Mouse (Mus musculus) stomach, embryonic 14.5 days (tissue): ENCODE data around the gene Hipk2. TPM values are rescaled to one million over a fixed set of nuclear protein-coding genes. Genes with fewer than 3 reads are reported as not detected.

ENCODE experiments used
- ATAC-seq: fragments of 200-750 bp; cut with Nextera tagmentation; 2 replicates; pipeline ENCODE4 v1.8.0; 2017; ENCODE audit warnings: low read depth, moderate TSS enrichment; ENCODE audit not compliant: insufficient number of reproducible peaks, insufficient read depth, low FRiP score
- H3K27ac ChIP-seq: fragments of 300-500 bp; sonication (generic); 2 replicates; pipeline ENCODE4 v1.5.1; 2014; ENCODE audit warnings: mild to moderate bottlenecking, low read length, moderate library complexity, mixed read lengths
- H3K27me3 ChIP-seq: fragments of 300-500 bp; sonication (generic); 2 replicates; pipeline ENCODE4 v1.6.1; 2014; ENCODE audit warnings: low read length, control low read depth, mixed read lengths; ENCODE audit not compliant: control insufficient read depth, insufficient read depth
- H3K36me3 ChIP-seq: fragments of 300-500 bp; sonication (generic); 2 replicates; pipeline ENCODE4 v1.6.1; 2014; ENCODE audit warnings: mild to moderate bottlenecking, control low read depth, low read length, moderate library complexity, mixed read lengths; ENCODE audit not compliant: control insufficient read depth, insufficient read depth
- H3K4me1 ChIP-seq: fragments of 300-500 bp; sonication (generic); 2 replicates; pipeline ENCODE4 v1.6.1; 2014; ENCODE audit warnings: low read length, control low read depth, mixed read lengths; ENCODE audit not compliant: control insufficient read depth, insufficient read depth
- H3K4me2 ChIP-seq: fragments of 300-500 bp; sonication (generic); replicated peaks from 2 replicates; pipeline ENCODE4 v1.6.1; 2014; ENCODE audit warnings: low read depth, low read length, control low read depth
- H3K4me3 ChIP-seq: fragments of 300-500 bp; sonication (generic); 2 replicates; pipeline ENCODE4 v1.5.1; 2014; ENCODE audit warnings: low read depth, low read length, control low read depth
- H3K9ac ChIP-seq: fragments of 300-500 bp; sonication (generic); replicated peaks from 2 replicates; pipeline ENCODE4 v1.6.1; 2014; ENCODE audit warnings: low read depth, mild to moderate bottlenecking, control low read depth, low read length, moderate library complexity, mixed read lengths
- H3K9me3 ChIP-seq: fragments of 300-500 bp; sonication (generic); 2 replicates; pipeline ENCODE4 v1.6.1; 2016; ENCODE audit warnings: low read depth, low read length, control low read depth; ENCODE audit not compliant: control insufficient read depth
- WGBS: fragments of 180-500 bp; shearing (Covaris S2); extraction: QIAGEN DNeasy Blood & Tissue Kit; methylation state at CpG from one replicate; pipeline ENCODE4 v1.1.7; 2014; 5-methylcytosine and 5-hydroxymethylcytosine counted together
- polyA plus RNA-seq: library from polyadenylated mRNA; unstranded; fragments of >200 nt; fragmentation: Nextera tagmentation; extraction: Ambion mirVana; gene quantifications from 2 replicates; pipeline ENCODE4 v1.2.1, GENCODE M21; 2014

Hipk2 gene
- polyA plus RNA-seq, 1 experiment from 2014 or later = 34.3 TPM

GRCm38 (mm10) chr6:38859819-38860218 lies 16.1 kb downstream of the Hipk2 start:
- H3K9ac ChIP-seq = no peak overlapping the region
- no peak overlapping the region for H3K4me3 ChIP-seq
- H3K9me3 ChIP-seq = no peaks in the 10 kb centered on the region
- H3K4me1 ChIP-seq = 0 out of 2 replicates have a peak, but pooled peaks cover 4% of the 10 kb centered on the region
- no peak overlapping the region for H3K4me2 ChIP-seq
- ATAC-seq = no peak
- WGBS = 91% methylated on average over 1 of the region's 1 CpGs
- no peak overlapping the region for H3K27ac ChIP-seq
- no peaks in the 10 kb centered on the region for H3K36me3 ChIP-seq
- no peaks in the 10 kb centered on the region for H3K27me3 ChIP-seq

- Histone ChIP-seq H3K36me3 (no peaks in the 10 kb centered on the region), H3K4me2 (no peak overlapping the region), H3K27ac (no peak overlapping the region), H3K4me1 (peaks cover 14% of the 10 kb centered on the region), H3K9me3 (no peaks in the 10 kb centered on the region), H3K4me3 (no peak overlapping the region), H3K9ac (no peak overlapping the region), H3K27me3 (no peaks in the 10 kb centered on the region)
- WGBS = 72% methylated on average over 5 of the region's 5 CpGs
- ATAC-seq = no peak
Measured at GRCm38 (mm10) chr6:38853561-38853992, 22.4 kb downstream of the Hipk2 start.

GRCm38 (mm10) chr6:38851740-38852139 lies 24.2 kb downstream of the Hipk2 start:
- no peak overlapping the region for H3K4me2 ChIP-seq
- no peak overlapping the region for H3K27ac ChIP-seq
- no peaks in the 10 kb centered on the region for H3K36me3 ChIP-seq
- H3K27me3 ChIP-seq = no peaks in the 10 kb centered on the region
- no peaks in the 10 kb centered on the region for H3K9me3 ChIP-seq
- peaks cover 33% of the 10 kb centered on the region for H3K4me1 ChIP-seq
- H3K4me3 ChIP-seq = no peak overlapping the region
- ATAC-seq = no peak
- no peak overlapping the region for H3K9ac ChIP-seq
- 74% methylated on average over 2 of the region's 2 CpGs for WGBS

GRCm38 (mm10) chr6:38850715-38851259 lies 25.2 kb downstream of the Hipk2 start:
- H3K9ac ChIP-seq = no peak overlapping the region
- no peak overlapping the region for H3K4me3 ChIP-seq
- no peak for ATAC-seq
- no peaks in the 10 kb centered on the region for H3K36me3 ChIP-seq
- no peak overlapping the region for H3K27ac ChIP-seq
- no peaks in the 10 kb centered on the region for H3K9me3 ChIP-seq
- 93% methylated on average over 6 of the region's 6 CpGs for WGBS
- peaks cover 42% of the 10 kb centered on the region for H3K4me1 ChIP-seq
- no peak overlapping the region for H3K4me2 ChIP-seq
- no peaks in the 10 kb centered on the region for H3K27me3 ChIP-seq

- H3K4me1 ChIP-seq = peaks cover 41% of the 10 kb centered on the region
- ATAC-seq = no peak
- WGBS = 50% methylated on average over 3 of the region's 3 CpGs
Measured at GRCm38 (mm10) chr6:38847958-38848910, 27.7 kb downstream of the Hipk2 start.

GRCm38 (mm10) chr6:38847447-38847846 lies 28.5 kb downstream of the Hipk2 start:
- no peak overlapping the region for H3K9ac ChIP-seq
- no peak for ATAC-seq
- H3K36me3 ChIP-seq = no peaks in the 10 kb centered on the region
- no peaks in the 10 kb centered on the region for H3K9me3 ChIP-seq
- WGBS = 52% methylated on average over 1 of the region's 1 CpGs
- H3K27ac ChIP-seq = peak overlapping the region; percentile 27; the same call in 1 of the 2 replicates
- H3K27me3 ChIP-seq = no peaks in the 10 kb centered on the region
- H3K4me3 ChIP-seq = no peak overlapping the region
- peaks cover 41% of the 10 kb centered on the region for H3K4me1 ChIP-seq
- no peak overlapping the region for H3K4me2 ChIP-seq

More at GRCm38 (mm10) chr6:38847958-38848910, 27.7 kb downstream of the Hipk2 start:
- no peaks in the 10 kb centered on the region for H3K36me3 ChIP-seq
- H3K27ac ChIP-seq = no peak overlapping the region; the same call in 1 of the 2 replicates
- H3K9me3 ChIP-seq = no peaks in the 10 kb centered on the region
- H3K9ac ChIP-seq = no peak overlapping the region
- no peaks in the 10 kb centered on the region for H3K27me3 ChIP-seq
- H3K4me2 ChIP-seq = no peak overlapping the region
- H3K4me3 ChIP-seq = no peak overlapping the region

GRCm38 (mm10) chr6:38846330-38847195 lies 29.4 kb downstream of the Hipk2 start:
- H3K36me3 ChIP-seq = no peaks in the 10 kb centered on the region
- no peaks in the 10 kb centered on the region for H3K9me3 ChIP-seq
- no peak overlapping the region; the same call in 1 of the 2 replicates for H3K27ac ChIP-seq
- H3K4me2 ChIP-seq = no peak overlapping the region
- H3K27me3 ChIP-seq = no peaks in the 10 kb centered on the region
- 57% methylated on average over 6 of the region's 6 CpGs for WGBS
- no peak overlapping the region for H3K9ac ChIP-seq
- H3K4me1 ChIP-seq = peaks cover 41% of the 10 kb centered on the region
- ATAC-seq = no peak
- H3K4me3 ChIP-seq = no peak overlapping the region

GRCm38 (mm10) chr6:38845876-38846275 lies 30.1 kb downstream of the Hipk2 start:
- ATAC-seq = no peak
- 42% methylated on average over 5 of the region's 5 CpGs for WGBS

More at GRCm38 (mm10) chr6:38845876-38846275, 30.1 kb downstream of the Hipk2 start:
- H3K4me3 ChIP-seq = no peak overlapping the region
- no peaks in the 10 kb centered on the region for H3K36me3 ChIP-seq
- no peaks in the 10 kb centered on the region for H3K27me3 ChIP-seq
- no peak overlapping the region for H3K27ac ChIP-seq
- H3K4me2 ChIP-seq = no peak overlapping the region
- peaks cover 41% of the 10 kb centered on the region for H3K4me1 ChIP-seq
- no peaks in the 10 kb centered on the region for H3K9me3 ChIP-seq
- H3K9ac ChIP-seq = no peak overlapping the region
